Mouse (Mus musculus) ES-Bruce4 (cell line): Measurements from ENCODE around the gene Fyn. TPM values are rescaled to one million over a fixed set of nuclear protein-coding genes. Genes with fewer than 3 reads are reported as not detected.

Source experiments
- H3K27ac ChIP-seq: 2 replicates; pipeline ENCODE4 v1.5.1; 2012; ENCODE audit warnings: low read length, inconsistent platforms; ENCODE audit not compliant: insufficient read depth
- H3K27me3 ChIP-seq: 2 replicates; pipeline ENCODE4 v1.6.1; 2012; ENCODE audit warnings: mild to moderate bottlenecking, low read length, inconsistent platforms; ENCODE audit not compliant: control insufficient read depth, poor library complexity, insufficient read depth, severe bottlenecking
- H3K36me3 ChIP-seq: 2 replicates; pipeline ENCODE4 v1.6.1; 2012; ENCODE audit warnings: inconsistent platforms, mild to moderate bottlenecking, low read length, moderate library complexity; ENCODE audit not compliant: control insufficient read depth, poor library complexity, insufficient read depth, severe bottlenecking
- H3K4me1 ChIP-seq: one replicate; pipeline ENCODE4 v1.8.1; 2011; ENCODE audit warnings: low read length; ENCODE audit not compliant: control insufficient read depth, insufficient read depth
- H3K4me3 ChIP-seq: 2 replicates; pipeline ENCODE4 v1.5.1; 2011; ENCODE audit warnings: low read depth, mild to moderate bottlenecking, low read length
- H3K9ac ChIP-seq: 2 replicates; pipeline ENCODE4 v1.6.1; 2012; ENCODE audit warnings: low read depth, mild to moderate bottlenecking, inconsistent platforms; ENCODE audit not compliant: poor library complexity, severe bottlenecking
- H3K9me3 ChIP-seq: replicated peaks from 2 replicates; pipeline ENCODE4 v1.6.1; 2012; ENCODE audit warnings: mild to moderate bottlenecking, low read length, inconsistent platforms; ENCODE audit not compliant: control insufficient read depth, poor library complexity, insufficient read depth, severe bottlenecking
- CTCF ChIP-seq: IDR thresholded peaks from one replicate; pipeline ENCODE4 v1.8.1; 2011; ENCODE audit warnings: low read depth, low read length
- EP300 ChIP-seq: IDR thresholded peaks from 2 replicates; pipeline ENCODE4 v1.6.1; 2011; ENCODE audit warnings: low read depth, low read length; ENCODE audit not compliant: insufficient read depth
- POLR2A ChIP-seq: IDR thresholded peaks from one replicate; pipeline ENCODE4 v1.8.1; 2011; ENCODE audit warnings: low read length; ENCODE audit not compliant: insufficient read depth
- polyA plus RNA-seq: library from polyadenylated mRNA; stranded (reverse); fragments of >200 nt; gene quantifications from 2 replicates; pipeline ENCODE4 v1.2.4, GENCODE M21; 2011; ENCODE audit warnings: low read depth; ENCODE audit not compliant: missing spikeins, insufficient read depth, insufficient read length

Gene Fyn
- polyA plus RNA-seq, 1 experiment = 19.1 TPM

GRCm38 (mm10) chr10:39334320-39334719, 34.3 kb upstream of the Fyn start:
- no peaks in the 10 kb centered on the region for H3K27me3 ChIP-seq
- H3K27ac ChIP-seq = no peak overlapping the region

GRCm38 (mm10) chr10:39335880-39336279, 32.8 kb upstream of the Fyn start:
- no peak overlapping the region for H3K27ac ChIP-seq
- no peak overlapping the region for H3K9ac ChIP-seq
- no peaks in the 10 kb centered on the region for H3K36me3 ChIP-seq
- H3K27me3 ChIP-seq = no peaks in the 10 kb centered on the region
- no peak overlapping the region for H3K4me3 ChIP-seq
- TF ChIP-seq CTCF = no peak
- no peak for TF ChIP-seq POLR2A
- TF ChIP-seq EP300 = no peak
- peaks cover 7% of the 10 kb centered on the region; the same call in 1 of the 2 replicates for H3K9me3 ChIP-seq
- no peaks in the 10 kb centered on the region for H3K4me1 ChIP-seq

More at GRCm38 (mm10) chr10:39334320-39334719, 34.3 kb upstream of the Fyn start:
- no peaks in the 10 kb centered on the region for H3K36me3 ChIP-seq
- peaks cover 7% of the 10 kb centered on the region; the same call in 1 of the 2 replicates for H3K9me3 ChIP-seq
- H3K9ac ChIP-seq = no peak overlapping the region
- no peak overlapping the region for H3K4me3 ChIP-seq
- TF ChIP-seq EP300 (no peak), CTCF (no peak), POLR2A (no peak)
- H3K4me1 ChIP-seq = no peaks in the 10 kb centered on the region

- Histone ChIP-seq H3K9me3 (no peaks in the 10 kb centered on the region), H3K27me3 (no peaks in the 10 kb centered on the region), H3K36me3 (no peaks in the 10 kb centered on the region), H3K27ac (no peak overlapping the region), H3K4me1 (no peaks in the 10 kb centered on the region), H3K4me3 (no peak overlapping the region), H3K9ac (no peak overlapping the region)
- TF ChIP-seq CTCF (no peak), EP300 (no peak), POLR2A (no peak)
Measured at GRCm38 (mm10) chr10:39339189-39339968, 29.3 kb upstream of the Fyn start.

GRCm38 (mm10) chr10:39339969-39340236, 28.8 kb upstream of the Fyn start:
- Histone ChIP-seq H3K27me3 (no peaks in the 10 kb centered on the region), H3K9ac (no peak overlapping the region), H3K9me3 (no peaks in the 10 kb centered on the region), H3K27ac (no peak overlapping the region), H3K4me1 (no peaks in the 10 kb centered on the region), H3K36me3 (no peaks in the 10 kb centered on the region), H3K4me3 (no peak overlapping the region)
- TF ChIP-seq CTCF (no peak), POLR2A (no peak), EP300 (no peak)

GRCm38 (mm10) chr10:39343551-39343950, 25.1 kb upstream of the Fyn start:
- no peak for TF ChIP-seq POLR2A
- TF ChIP-seq CTCF = no peak
- TF ChIP-seq EP300 = no peak
- Histone ChIP-seq H3K27me3 (no peaks in the 10 kb centered on the region), H3K9me3 (no peaks in the 10 kb centered on the region), H3K27ac (no peak overlapping the region), H3K9ac (no peak overlapping the region), H3K4me3 (no peak overlapping the region), H3K4me1 (no peaks in the 10 kb centered on the region), H3K36me3 (no peaks in the 10 kb centered on the region)

GRCm38 (mm10) chr10:39345921-39346320, 22.7 kb upstream of the Fyn start:
- no peaks in the 10 kb centered on the region for H3K27me3 ChIP-seq
- no peak overlapping the region for H3K9ac ChIP-seq
- H3K36me3 ChIP-seq = no peaks in the 10 kb centered on the region
- H3K27ac ChIP-seq = no peak overlapping the region
- TF ChIP-seq EP300 = no peak
- H3K4me3 ChIP-seq = no peak overlapping the region
- no peaks in the 10 kb centered on the region for H3K4me1 ChIP-seq
- no peaks in the 10 kb centered on the region for H3K9me3 ChIP-seq
